Mouse (Mus musculus): ENCODE data around the gene Ephb1. TPM values are rescaled to one million over a fixed set of nuclear protein-coding genes. Genes with fewer than 3 reads are reported as not detected.

Gene Ephb1
- total RNA-seq, 2 experiments from 2014 or later: 0.87 to 1.3 TPM

- peak; percentile 47 for DNase-seq
These were observed 47.7 kb downstream of the Ephb1 start for GRCm38 (mm10) chr9:102306645-102307415.

GRCm38 (mm10) chr9:102305432-102306100 is 48.9 kb downstream of the Ephb1 start:
- no peak for DNase-seq

- DNase-seq: no peak
These were observed 49.7 kb downstream of the Ephb1 start for GRCm38 (mm10) chr9:102304796-102305195.

- DNase-seq: no peak
These were observed 50.6 kb downstream of the Ephb1 start for GRCm38 (mm10) chr9:102303882-102304281.

- no peak for DNase-seq
These were observed 53.5 kb downstream of the Ephb1 start for GRCm38 (mm10) chr9:102300985-102301384.

- DNase-seq: no peak
These were observed 55.8 kb downstream of the Ephb1 start for GRCm38 (mm10) chr9:102298741-102299140.

GRCm38 (mm10) chr9:102297986-102298385 is 56.5 kb downstream of the Ephb1 start:
- DNase-seq: no peak

GRCm38 (mm10) chr9:102297176-102297575 is 57.3 kb downstream of the Ephb1 start:
- DNase-seq: no peak

- no peak for DNase-seq
These were observed 60.9 kb downstream of the Ephb1 start for GRCm38 (mm10) chr9:102293605-102294004.

- DNase-seq: no peak
These were observed 63.3 kb downstream of the Ephb1 start for GRCm38 (mm10) chr9:102291230-102291629.

- DNase-seq: no peak
These were observed 66.1 kb downstream of the Ephb1 start for GRCm38 (mm10) chr9:102288356-102288755.

GRCm38 (mm10) chr9:102275931-102276330 is 78.6 kb downstream of the Ephb1 start:
- no peak for DNase-seq

GRCm38 (mm10) chr9:102274016-102274415 is 80.5 kb downstream of the Ephb1 start:
- DNase-seq: no peak

- DNase-seq: no peak
These were observed 81.1 kb downstream of the Ephb1 start for GRCm38 (mm10) chr9:102273469-102273808.

GRCm38 (mm10) chr9:102272731-102273468 is 81.6 kb downstream of the Ephb1 start:
- no peak for DNase-seq

GRCm38 (mm10) chr9:102270496-102270895 is 84.0 kb downstream of the Ephb1 start:
- no peak for DNase-seq

GRCm38 (mm10) chr9:102267311-102268027 is 87.0 kb downstream of the Ephb1 start:
- peak; percentile 13 for DNase-seq

GRCm38 (mm10) chr9:102263760-102264159 is 90.7 kb downstream of the Ephb1 start:
- no peak for DNase-seq

GRCm38 (mm10) chr9:102262100-102262501 is 92.4 kb downstream of the Ephb1 start:
- DNase-seq: no peak

- no peak for DNase-seq
These were observed 93.0 kb downstream of the Ephb1 start for GRCm38 (mm10) chr9:102261511-102261910.

- DNase-seq: no peak
These were observed 98.1 kb downstream of the Ephb1 start for GRCm38 (mm10) chr9:102256407-102256806.

GRCm38 (mm10) chr9:102255803-102256202 is 98.7 kb downstream of the Ephb1 start:
- DNase-seq: no peak
